Mouse (Mus musculus) embryonic fibroblast, embryonic 13.5 days (primary cell): ENCODE results near the gene Ttyh3.

Source experiments
- CTCF ChIP-seq: IDR thresholded peaks from 2 replicates; pipeline ENCODE4 v1.5.1; 2011; ENCODE audit warnings: mild to moderate bottlenecking, control low read depth, low read length, moderate library complexity, borderline replicate concordance; ENCODE audit not compliant: insufficient read depth
- POLR2A ChIP-seq: IDR thresholded peaks from 2 replicates; pipeline ENCODE4 v1.6.1; 2011; ENCODE audit warnings: low read depth, mild to moderate bottlenecking, control low read depth, low read length, moderate library complexity

DNA sequence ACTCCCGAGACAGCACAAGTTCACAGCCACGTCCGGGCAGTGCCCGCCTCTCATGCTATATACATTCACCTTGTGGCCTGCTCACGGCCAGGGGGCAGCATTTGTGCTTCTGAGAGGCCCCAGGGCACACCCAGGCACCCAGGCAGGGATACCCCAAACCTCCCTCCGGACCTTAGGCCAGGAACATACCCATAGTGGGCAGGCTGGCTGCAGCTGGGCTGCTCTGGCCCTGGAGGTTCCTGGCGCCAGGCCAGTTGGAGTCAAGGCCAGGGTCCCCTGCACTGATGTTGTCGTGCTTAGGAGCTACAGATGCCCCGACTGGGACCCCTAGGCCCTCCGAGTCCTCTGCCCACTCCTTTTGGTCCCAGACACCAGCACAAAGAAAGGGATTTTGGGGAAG is 27.3 kb downstream of the Ttyh3 start:
- TF ChIP-seq CTCF (no peak), POLR2A (no peak)
